Mouse (Mus musculus) CH12.LX (cell line): ENCODE data around the gene Prrc2b. TPM values are rescaled to one million over a fixed set of nuclear protein-coding genes. Genes with fewer than 3 reads are reported as not detected.
A peak's percentile ranks its signal among the peaks of the same experiment; 100 is the strongest.

Source experiments
- DNase-seq: peaks from one replicate; pipeline ENCODE4 v3.0.0-alpha.2; 2013; ENCODE audit errors: extremely low read depth
- H3K27ac ChIP-seq: 2 replicates; pipeline ENCODE4 v1.5.1; 2012; ENCODE audit warnings: low read depth, mild to moderate bottlenecking, control low read depth, moderate library complexity; ENCODE audit not compliant: insufficient read depth
- H3K27me3 ChIP-seq: replicated peaks from 2 replicates; pipeline ENCODE3; 2012; ENCODE audit warnings: inconsistent platforms
- H3K36me3 ChIP-seq, 2 experiments: replicated peaks in 1 of 2; 2 replicates each; pipeline versions ENCODE3 to v1.6.1; 2012; ENCODE audit warnings: inconsistent platforms in 1 of 2, low read length in 1 of 2, mild to moderate bottlenecking in 1 of 2, mixed read lengths in 1 of 2, moderate library complexity in 1 of 2; ENCODE audit not compliant: control insufficient read depth in 1 of 2, insufficient read depth in 1 of 2
- H3K4me1 ChIP-seq, 2 experiments: 2 replicates each; pipeline ENCODE4 v1.6.1; 2012; ENCODE audit warnings: inconsistent platforms in 1 of 2, moderate library complexity in 1 of 2; ENCODE audit not compliant: insufficient read depth in 2 of 2, control insufficient read depth in 1 of 2
- H3K4me2 ChIP-seq: 2 replicates; pipeline ENCODE4 v1.6.1; 2012; ENCODE audit warnings: low read depth, mild to moderate bottlenecking, control low read depth; ENCODE audit not compliant: poor library complexity, insufficient read depth, severe bottlenecking
- H3K4me3 ChIP-seq, 3 experiments: fragments of 150-350 bp in 1 of 3; sonication (generic) in 1 of 3; replicated peaks in 1 of 3; 2 replicates each; pipeline versions ENCODE3 to v1.5.1; 2011 to 2012; ENCODE audit warnings: low read depth in 2 of 3, low read length in 2 of 3, mild to moderate bottlenecking in 2 of 3, moderate library complexity in 2 of 3, control low read depth in 1 of 3, improper control_type of control experiment in 1 of 3, inconsistent platforms in 1 of 3, mixed read lengths in 1 of 3; ENCODE audit not compliant: poor library complexity in 1 of 3
- H3K79me2 ChIP-seq: replicated peaks from 2 replicates; pipeline ENCODE4 v1.6.1; 2012; ENCODE audit warnings: mild to moderate bottlenecking, moderate library complexity; ENCODE audit not compliant: control insufficient read depth, poor library complexity, insufficient read depth, severe bottlenecking; ENCODE audit errors: extremely low read depth
- H3K9ac ChIP-seq: 2 replicates; pipeline ENCODE4 v1.6.1; 2012; ENCODE audit warnings: low read depth, mild to moderate bottlenecking, control low read depth, moderate library complexity; ENCODE audit not compliant: insufficient read depth
- H3K9me3 ChIP-seq: replicated peaks from 2 replicates; pipeline ENCODE3; 2012; ENCODE audit warnings: low read length, inconsistent platforms, mixed read lengths
- BHLHE40 ChIP-seq: IDR thresholded peaks from 2 replicates; pipeline ENCODE4 v1.6.1; 2011; ENCODE audit warnings: mild to moderate bottlenecking, low read depth, low read length, improper control_type of control experiment
- CHD1 ChIP-seq: IDR thresholded peaks from 2 replicates; pipeline ENCODE4 v1.6.1; 2012; ENCODE audit warnings: low read depth, low read length, improper control_type of control experiment, inconsistent platforms
- CTCF ChIP-seq, 2 experiments: IDR thresholded peaks in 1 of 2; conservative IDR thresholded peaks in 1 of 2; 2 replicates each; pipeline ENCODE4 v1.5.1; 2011 to 2012; ENCODE audit warnings: low read depth in 2 of 2, low read length in 2 of 2, improper control_type of control experiment in 1 of 2, inconsistent platforms in 1 of 2, mild to moderate bottlenecking in 1 of 2, moderate library complexity in 1 of 2
- E2F4 ChIP-seq: IDR thresholded peaks from 2 replicates; pipeline ENCODE4 v1.6.1; 2011; ENCODE audit warnings: low read depth, low read length, improper control_type of control experiment; ENCODE audit not compliant: insufficient replicate concordance
- HCFC1 ChIP-seq: IDR thresholded peaks from 2 replicates; pipeline ENCODE4 v1.6.1; 2012; ENCODE audit warnings: low read depth, mild to moderate bottlenecking, inconsistent platforms, low read length, improper control_type of control experiment
- IRF4 ChIP-seq: IDR thresholded peaks from 2 replicates; pipeline ENCODE4 v1.6.1; 2014; ENCODE audit warnings: low read depth, mild to moderate bottlenecking, inconsistent platforms, low read length, improper control_type of control experiment
- JUN ChIP-seq: IDR thresholded peaks from 2 replicates; pipeline ENCODE4 v1.6.1; 2011; ENCODE audit warnings: low read depth, mild to moderate bottlenecking, low read length, improper control_type of control experiment, moderate library complexity; ENCODE audit not compliant: insufficient read depth
- KAT2A ChIP-seq: IDR thresholded peaks from 2 replicates; pipeline ENCODE4 v1.6.1; 2012; ENCODE audit warnings: low read length, improper control_type of control experiment, inconsistent platforms; ENCODE audit not compliant: insufficient replicate concordance
- MAX ChIP-seq: IDR thresholded peaks from 2 replicates; pipeline ENCODE4 v1.6.1; 2011; ENCODE audit warnings: low read length, improper control_type of control experiment
- MXI1 ChIP-seq: IDR thresholded peaks from 2 replicates; pipeline ENCODE4 v1.6.1; 2011; ENCODE audit warnings: mild to moderate bottlenecking, low read depth, low read length, improper control_type of control experiment
- PAX5 ChIP-seq: IDR thresholded peaks from 2 replicates; pipeline ENCODE4 v1.6.1; 2012; ENCODE audit warnings: low read length, inconsistent platforms, mixed read lengths
- POLR2A ChIP-seq: IDR thresholded peaks from 2 replicates; pipeline ENCODE4 v1.6.1; 2011; ENCODE audit warnings: low read depth, mild to moderate bottlenecking, improper control_type of control experiment, low read length
- TCF12 ChIP-seq: IDR thresholded peaks from 2 replicates; pipeline ENCODE4 v1.6.1; 2014; ENCODE audit warnings: low read depth, mild to moderate bottlenecking, inconsistent platforms, low read length, improper control_type of control experiment
- USF1 ChIP-seq: IDR thresholded peaks from 2 replicates; pipeline ENCODE4 v1.6.1; 2014; ENCODE audit warnings: low read depth, mild to moderate bottlenecking, inconsistent platforms, low read length, improper control_type of control experiment
- ZC3H11A ChIP-seq: IDR thresholded peaks from 2 replicates; pipeline ENCODE4 v1.6.1; 2012; ENCODE audit warnings: low read depth, mild to moderate bottlenecking, inconsistent platforms, low read length, improper control_type of control experiment
- ZKSCAN1 ChIP-seq: IDR thresholded peaks from 2 replicates; pipeline ENCODE4 v1.6.1; 2012; ENCODE audit warnings: low read depth, inconsistent platforms, low read length, improper control_type of control experiment, borderline replicate concordance
- ZNF384 ChIP-seq: IDR thresholded peaks from 2 replicates; pipeline ENCODE4 v1.6.1; 2012; ENCODE audit warnings: low read depth, low read length, improper control_type of control experiment, inconsistent platforms
- dilution Hi-C: fragments of 300-500 bp; cut with MboI; formaldehyde crosslinking; loops from 2 replicates; pipeline ENCODE4 v1.14.3; 2020; ENCODE audit warnings: low sequenced_read_pairs; ENCODE audit not compliant: extremely low pct_unique_long_range_greater_than_20kb, extremely low pct_ligation_motif_present
- in situ Hi-C: fragments of 300-500 bp; cut with MboI; formaldehyde crosslinking; loops from 3 replicates; pipeline ENCODE4 v1.14.3; 2019; ENCODE audit warnings: low sequenced_read_pairs, low pct_ligation_motif_present, low pct_unique_long_range_greater_than_20kb, mixed read lengths
- polyA plus RNA-seq: library from polyadenylated mRNA; unstranded; fragments of >175 nt; gene quantifications from 2 replicates; pipeline ENCODE4 v1.2.1, GENCODE M21; 2012; ENCODE audit warnings: low read depth; ENCODE audit not compliant: insufficient read length
- total RNA-seq, 2 experiments: library from RNA; depleted of rRNA; stranded (reverse); fragments of 300-350 nt in 1 of 2; fragments of >200 nt in 1 of 2; gene quantifications; 2 replicates each; pipeline ENCODE4 v1.2.3; 2012 to 2014

Gene Prrc2b
- total and polyA plus RNA-seq, 3 experiments = 7.6 to 59.9 (median 42.2) TPM

GRCm38 (mm10) chr2:32157328-32157727 is 6.4 kb downstream of the Prrc2b start:
- H3K36me3 ChIP-seq = peaks cover 0 to 47% of the 10 kb centered on the region in 2 experiments

GRCm38 (mm10) chr2:32158616-32159239 is 7.8 kb downstream of the Prrc2b start:
- H3K9ac ChIP-seq = no peak overlapping the region

More at GRCm38 (mm10) chr2:32157328-32157727, 6.4 kb downstream of the Prrc2b start:
- Histone ChIP-seq H3K4me1 (peaks cover 30 to 68% of the 10 kb centered on the region in 2 experiments), H3K27ac (no peak overlapping the region), H3K9ac (no peak overlapping the region), H3K9me3 (peaks cover 5% of the 10 kb centered on the region), H3K27me3 (no peaks in the 10 kb centered on the region), H3K4me2 (peak overlapping the region; percentile 87; the same call in 1 of the 2 replicates), H3K4me3 (no peak overlapping the region)
- in situ Hi-C loops = no loop called here
- no peak for DNase-seq
- TF ChIP-seq IRF4 (no peak), ZKSCAN1 (no peak), POLR2A (no peak), JUN (no peak), CHD1 (no peak), ZC3H11A (no peak), E2F4 (no peak), KAT2A (no peak), MAX (no peak), MXI1 (no peak), CTCF (conservative IDR thresholded peaks at IDR 0.05 in 1 of 2, IDR thresholded peaks at IDR 0.05 in 1 of 2; ENCODE audit: low read depth in 2 of 2, low read length in 2 of 2) (no peak), HCFC1 (no peak), ZNF384 (no peak)
- TF ChIP-seq, all 38 proteins: peak for 0
- H3K79me2 ChIP-seq = peaks cover 99% of the 10 kb centered on the region
- dilution Hi-C loops = no loop called here

More at GRCm38 (mm10) chr2:32158616-32159239, 7.8 kb downstream of the Prrc2b start:
- Histone ChIP-seq H3K9me3 (peaks cover 5% of the 10 kb centered on the region), H3K4me2 (no peak overlapping the region), H3K36me3 (peaks cover 0 to 52% of the 10 kb centered on the region in 2 experiments), H3K27ac (peak overlapping the region; percentile 18; the same call in 1 of the 2 replicates), H3K79me2 (peaks cover 99% of the 10 kb centered on the region), H3K4me3 (no peak overlapping the region), H3K27me3 (no peaks in the 10 kb centered on the region), H3K4me1 (peaks cover 36 to 82% of the 10 kb centered on the region in 2 experiments)
- in situ Hi-C loops = no loop called here
- no peak for DNase-seq
- dilution Hi-C loops = no loop called here
- TF ChIP-seq BHLHE40 (no peak), CTCF (conservative IDR thresholded peaks at IDR 0.05 in 1 of 2, IDR thresholded peaks at IDR 0.05 in 1 of 2; ENCODE audit: low read depth in 2 of 2, low read length in 2 of 2) (peak in 1 of 2 experiments; percentile 26; a peak in 2 of 4 replicates), PAX5 (no peak), USF1 (no peak), TCF12 (no peak)
